Mouse (Mus musculus) heart, adult 2 months (tissue): Measurements from ENCODE around the gene Anpep.

ENCODE experiments used
- CTCF ChIP-seq: fragments of 200-600 bp; IDR thresholded peaks from 2 replicates; pipeline ENCODE4 v1.8.1; 2022; ENCODE audit warnings: antibody characterized with exemption, mild to moderate bottlenecking, moderate library complexity
- POLR2A ChIP-seq: fragments of 200-500 bp; IDR thresholded peaks from 2 replicates; pipeline ENCODE4 v1.6.1; 2011; ENCODE audit warnings: mild to moderate bottlenecking, low read depth, low read length, control low read depth; ENCODE audit not compliant: insufficient read depth

- no peak for TF ChIP-seq POLR2A
- TF ChIP-seq CTCF = no peak
Observed at GRCm38 (mm10) chr7:79880998-79881397, 20.1 kb upstream of the Anpep start.
